Mouse (Mus musculus) ES-E14 (cell line): ENCODE measurements at regions not wholly inside any gene's neighbourhood (a gene's known extent, or its start where the extent isn't known, plus 50 kb on each side); places are given as distances from the start of the nearest gene placed in this dataset.

Source experiments
- DNase-seq: peaks from one replicate; pipeline ENCODE4 v3.0.0-alpha.2; 2013; ENCODE audit warnings: low read depth, low spot score
- H3K27ac ChIP-seq: 2 replicates; pipeline ENCODE4 v1.5.1; 2012; ENCODE audit warnings: low read depth, mild to moderate bottlenecking, low read length, moderate library complexity, mixed read lengths; ENCODE audit not compliant: poor library complexity, insufficient read depth, severe bottlenecking
- H3K36me3 ChIP-seq: 2 replicates; pipeline ENCODE4 v1.6.1; 2012; ENCODE audit warnings: mild to moderate bottlenecking, low read length, moderate library complexity, mixed read lengths; ENCODE audit not compliant: control insufficient read depth, poor library complexity, insufficient read depth, severe bottlenecking
- H3K4me1 ChIP-seq, 2 experiments: fragments of 150-350 bp in 1 of 2; sonication (generic) in 1 of 2; 2 replicates each; pipeline ENCODE4 v1.6.1; 2012; ENCODE audit warnings: low read length in 2 of 2, mild to moderate bottlenecking in 1 of 2, mixed read lengths in 1 of 2; ENCODE audit not compliant: control insufficient read depth in 2 of 2, insufficient read depth in 2 of 2, poor library complexity in 1 of 2
- H3K4me3 ChIP-seq, 2 experiments: fragments of 150-350 bp in 1 of 2; sonication (generic) in 1 of 2; 2 replicates each; pipeline ENCODE4 v1.5.1; 2012; ENCODE audit warnings: low read length in 2 of 2, low read depth in 1 of 2, mild to moderate bottlenecking in 1 of 2, mixed read lengths in 1 of 2; ENCODE audit not compliant: insufficient read depth in 1 of 2, poor library complexity in 1 of 2, severe bottlenecking in 1 of 2
- H3K9ac ChIP-seq: 2 replicates; pipeline ENCODE4 v1.6.1; 2012; ENCODE audit warnings: low read depth, mild to moderate bottlenecking, low read length, mixed read lengths; ENCODE audit not compliant: poor library complexity, insufficient read depth, severe bottlenecking
- H3K9me3 ChIP-seq: fragments of 150-350 bp; sonication (generic); 2 replicates; pipeline ENCODE4 v1.6.1; 2012; ENCODE audit warnings: low read depth, mild to moderate bottlenecking, low read length; ENCODE audit not compliant: control insufficient read depth, insufficient read depth
- CHD2 ChIP-seq: IDR thresholded peaks from 2 replicates; pipeline ENCODE4 v1.6.1; 2014; ENCODE audit warnings: mild to moderate bottlenecking, low read depth, low read length, inconsistent platforms
- HCFC1 ChIP-seq: IDR thresholded peaks from 2 replicates; pipeline ENCODE4 v1.6.1; 2012; ENCODE audit warnings: low read length, inconsistent platforms, borderline replicate concordance; ENCODE audit not compliant: insufficient read depth
- MAFK ChIP-seq: IDR thresholded peaks from 2 replicates; pipeline ENCODE4 v1.6.1; 2014; ENCODE audit warnings: mild to moderate bottlenecking, low read depth, low read length, inconsistent platforms; ENCODE audit not compliant: insufficient read depth
- ZC3H11A ChIP-seq: IDR thresholded peaks from 2 replicates; pipeline ENCODE4 v1.6.1; 2012; ENCODE audit warnings: low read depth, mild to moderate bottlenecking, inconsistent platforms, low read length, borderline replicate concordance
- ZNF384 ChIP-seq: IDR thresholded peaks from 2 replicates; pipeline ENCODE4 v1.6.1; 2012; ENCODE audit warnings: low read depth, low read length, inconsistent platforms
- in situ Hi-C, 2 experiments: fragments of 600-800 bp; cut with MboI; formaldehyde crosslinking; loops; one replicate each; pipeline ENCODE4 v1.15.1; 2025; ENCODE audit warnings: low sequenced_read_pairs in 2 of 2, inconsistent platforms in 1 of 2; ENCODE audit not compliant: unreplicated experiment in 2 of 2

DNA sequence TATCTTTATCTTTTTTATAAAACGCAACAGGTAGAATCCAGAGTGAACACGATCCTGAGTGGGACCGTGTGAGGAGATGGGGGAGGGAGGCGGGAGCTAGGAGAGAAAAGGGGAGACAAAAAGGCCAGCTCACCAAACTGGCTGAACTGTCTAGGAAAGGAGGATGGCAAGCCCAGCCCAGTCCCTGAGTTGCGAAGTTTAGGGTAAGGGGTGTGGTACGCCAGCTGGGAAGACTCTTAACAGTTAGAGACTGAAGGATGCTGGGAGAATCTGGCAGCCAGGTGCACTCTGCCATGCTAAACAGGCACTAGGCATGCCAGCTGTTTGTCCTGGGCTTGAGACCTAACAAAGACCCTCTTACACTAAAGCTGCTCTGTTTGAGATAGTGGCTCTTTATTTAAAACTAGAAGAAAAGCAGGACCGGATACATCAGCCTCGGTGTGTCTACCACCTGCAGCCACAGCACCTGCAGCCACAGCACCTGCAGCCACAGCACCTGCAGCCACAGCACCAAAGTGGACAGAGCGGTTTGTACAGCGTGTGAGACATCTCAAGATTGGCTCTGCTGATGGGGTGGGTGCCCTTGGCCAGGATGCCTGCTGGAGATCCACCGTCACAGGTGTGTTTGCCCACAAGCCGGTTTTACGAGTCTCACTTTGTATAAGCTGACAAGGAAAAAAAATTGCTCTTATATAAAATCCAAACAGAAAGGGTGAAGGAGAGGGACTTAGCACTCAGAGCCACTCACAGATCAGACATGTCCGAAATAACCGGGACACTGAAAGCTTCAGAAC lies 225.1 kb upstream of the Amigo2 start:
- in situ Hi-C loops, result no loop called here
- Histone ChIP-seq H3K27ac (no peak overlapping the region), H3K4me1 (peaks cover 0 to 19% of the 10 kb centered on the region in 2 experiments; a peak in 2 of 4 replicates), H3K36me3 (no peaks in the 10 kb centered on the region; the same call in 1 of the 2 replicates), H3K9me3 (no peaks in the 10 kb centered on the region), H3K9ac (no peak overlapping the region), H3K4me3 (no peak overlapping the region)
- TF ChIP-seq CHD2 (no peak), ZNF384 (no peak), HCFC1 (no peak), MAFK (no peak), ZC3H11A (no peak)
- DNase-seq, result no peak

DNA sequence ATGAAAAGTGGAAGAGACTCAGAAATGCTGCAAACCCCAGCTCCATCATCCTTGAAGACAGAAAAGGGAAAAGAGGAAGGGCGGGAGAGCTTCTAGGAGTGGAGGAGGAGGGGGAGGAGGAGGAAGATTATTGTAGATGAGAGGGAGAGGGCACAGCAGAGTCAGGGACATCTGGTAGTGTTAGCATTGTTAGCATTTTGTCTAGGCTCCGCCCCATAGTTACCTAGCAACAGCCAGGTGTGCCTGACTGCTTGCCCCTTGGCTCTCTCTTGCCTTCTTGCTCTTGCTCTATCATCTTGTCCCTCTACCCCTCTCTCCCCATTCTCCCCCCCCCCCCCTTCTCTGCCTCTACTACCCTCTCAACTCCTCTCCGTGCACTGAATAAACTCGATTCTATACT lies 224.4 kb upstream of the Amigo2 start:
- peaks cover 0 to 21% of the 10 kb centered on the region in 2 experiments; a peak in 3 of 4 replicates for H3K4me1 ChIP-seq
- no peak for TF ChIP-seq ZNF384
- TF ChIP-seq MAFK, result no peak
- no peak for TF ChIP-seq ZC3H11A
- TF ChIP-seq HCFC1, result no peak
- TF ChIP-seq CHD2, result no peak
- H3K27ac ChIP-seq, result no peak overlapping the region
- no peaks in the 10 kb centered on the region for H3K9me3 ChIP-seq
- H3K4me3 ChIP-seq, result no peak overlapping the region
- in situ Hi-C loops, result no loop called here
- H3K36me3 ChIP-seq, result no peaks in the 10 kb centered on the region; the same call in 1 of the 2 replicates
- H3K9ac ChIP-seq, result no peak overlapping the region
- no peak for DNase-seq

DNA sequence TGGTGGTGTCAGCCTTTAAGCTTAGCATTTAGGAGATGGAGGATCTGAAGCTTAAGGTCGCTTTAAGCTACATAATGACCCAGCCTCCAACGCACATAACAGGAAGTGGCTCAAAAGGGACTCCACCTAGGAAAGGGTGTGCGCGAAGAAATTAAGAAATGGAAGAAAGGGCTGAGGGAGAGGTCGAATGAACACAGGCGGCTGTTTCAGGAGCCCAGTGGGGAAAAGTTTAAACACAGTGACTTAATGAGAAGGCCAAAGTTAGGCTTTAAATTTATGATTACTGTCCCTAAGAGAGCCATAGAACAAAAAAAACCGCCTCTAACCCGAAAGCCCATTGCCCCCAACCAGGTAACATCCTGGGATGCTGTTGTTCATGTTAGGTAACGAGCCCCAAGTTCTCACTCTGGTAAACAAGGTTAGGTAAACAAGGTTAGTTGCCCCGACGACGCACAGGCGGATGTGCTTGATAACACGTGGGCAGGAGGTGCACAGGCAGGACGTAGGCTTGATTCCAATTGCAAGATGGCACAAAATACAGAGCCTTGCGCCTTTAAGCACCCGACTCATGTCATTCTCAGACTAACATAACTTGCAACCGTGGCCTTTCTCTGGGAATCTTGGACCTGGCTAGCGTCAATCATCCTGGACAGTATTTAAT lies 222.7 kb upstream of the Amigo2 start:
- Histone ChIP-seq H3K4me1 (peaks cover 0 to 21% of the 10 kb centered on the region in 2 experiments; a peak in 3 of 4 replicates), H3K9ac (no peak overlapping the region), H3K27ac (no peak overlapping the region), H3K36me3 (no peaks in the 10 kb centered on the region; the same call in 1 of the 2 replicates), H3K9me3 (no peaks in the 10 kb centered on the region), H3K4me3 (no peak overlapping the region)
- TF ChIP-seq HCFC1, result no peak
- TF ChIP-seq ZNF384, result no peak
- no peak for TF ChIP-seq CHD2
- TF ChIP-seq ZC3H11A, result no peak
- no peak for TF ChIP-seq MAFK
- no peak for DNase-seq
- in situ Hi-C loops, result no loop called here

DNA sequence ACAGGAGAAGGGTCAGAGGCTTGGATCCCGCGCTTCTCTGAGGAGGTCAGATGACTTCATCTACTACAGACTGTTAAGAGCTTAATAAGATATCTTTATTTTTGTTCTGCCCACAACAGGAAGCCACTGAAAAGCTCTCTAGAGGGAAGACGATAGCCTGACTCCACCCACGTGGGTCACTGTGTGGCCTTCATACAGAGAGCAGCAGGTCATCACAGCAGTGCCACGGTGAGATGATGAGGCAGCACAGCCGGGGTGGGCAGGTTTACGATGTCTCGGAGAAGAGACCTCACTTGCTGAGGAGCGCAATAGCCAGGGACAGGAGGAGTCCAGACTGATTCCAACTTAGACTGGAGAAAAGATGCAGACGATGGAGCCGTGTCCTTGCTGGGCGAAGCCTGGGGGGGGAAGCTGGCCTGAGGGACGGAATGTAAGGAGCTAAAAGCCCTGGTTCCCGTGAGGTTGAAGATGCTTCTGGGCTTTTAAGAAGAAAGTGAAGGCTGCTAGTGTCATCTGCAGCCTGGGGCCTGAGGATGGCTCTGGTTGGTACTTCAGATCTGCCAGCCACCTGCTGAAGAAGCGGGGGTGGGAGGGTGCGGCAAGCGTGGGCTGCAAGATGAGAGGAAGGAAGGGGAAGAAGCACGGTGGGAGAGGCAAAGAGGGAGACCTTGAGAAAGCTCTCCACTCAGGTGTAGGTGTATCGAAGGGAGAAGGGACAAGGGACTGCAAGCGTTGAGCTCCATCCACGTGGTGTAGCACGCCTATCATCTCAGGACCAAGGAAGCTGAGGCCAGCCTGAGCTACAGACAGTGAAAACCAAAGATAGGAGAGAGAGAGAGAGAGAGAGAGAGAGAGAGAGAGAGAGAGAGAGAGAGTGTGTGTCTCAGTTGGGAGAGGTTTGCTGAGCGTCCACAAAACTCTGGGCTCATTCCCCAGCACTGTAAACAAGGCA lies 221.9 kb upstream of the Amigo2 start:
- H3K27ac ChIP-seq, result no peak overlapping the region; the same call in 1 of the 2 replicates
- no peak for DNase-seq
- H3K9ac ChIP-seq, result no peak overlapping the region
- no peak overlapping the region for H3K4me3 ChIP-seq
- H3K4me1 ChIP-seq, result peaks cover 0 to 21% of the 10 kb centered on the region in 2 experiments; a peak in 3 of 4 replicates
- H3K36me3 ChIP-seq, result no peaks in the 10 kb centered on the region; the same call in 1 of the 2 replicates
- TF ChIP-seq ZC3H11A (no peak), ZNF384 (no peak), MAFK (no peak), HCFC1 (no peak), CHD2 (no peak)
- H3K9me3 ChIP-seq, result no peaks in the 10 kb centered on the region
- in situ Hi-C loops, result no loop called here
